Mouse (Mus musculus): ENCODE measurements around the gene Sik1. TPM values are rescaled to one million over a fixed set of nuclear protein-coding genes. Genes with fewer than 3 reads are reported as not detected.

Gene Sik1
- polyA plus RNA-seq, 1 experiment from 2014 or later, result 3.6 TPM

DNA sequence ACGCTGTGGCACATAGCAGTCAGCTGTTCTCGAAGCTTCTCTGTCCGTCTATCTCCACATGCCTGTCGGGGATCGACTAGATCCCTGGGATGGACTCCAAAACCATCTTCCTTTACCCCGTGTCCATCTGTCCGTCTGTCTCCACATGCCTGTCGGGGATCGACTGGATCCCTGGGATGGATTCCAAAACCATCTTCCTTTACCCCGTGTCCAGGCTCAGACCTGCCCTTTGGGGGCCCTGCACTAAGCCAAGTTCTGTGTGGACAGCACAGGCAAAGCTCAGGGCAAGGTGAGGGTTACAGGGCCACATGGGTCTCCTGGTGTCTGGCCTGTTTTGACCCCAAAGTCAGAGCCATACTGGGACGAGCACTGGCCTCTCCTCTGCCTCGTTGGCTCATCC, 19.1 kb upstream of the Sik1 start:
- no peak overlapping the region for H3K27ac ChIP-seq
- H3K4me2 ChIP-seq, result no peak overlapping the region
- 65% methylated on average over 12 of the region's 12 CpGs for WGBS (ENCODE audit: insufficient replicate concordance)
- no peak overlapping the region for H3K9ac ChIP-seq
- ATAC-seq (ENCODE audit: low read depth), result no peak
- DNase-seq, result no peak
- H3K4me3 ChIP-seq (replicated peaks), result no peak overlapping the region
- peaks cover 42% of the 10 kb centered on the region for H3K4me1 ChIP-seq (replicated peaks)
- no peaks in the 10 kb centered on the region for H3K36me3 ChIP-seq
- no peaks in the 10 kb centered on the region for H3K9me3 ChIP-seq (replicated peaks)
- no peaks in the 10 kb centered on the region for H3K27me3 ChIP-seq

DNA sequence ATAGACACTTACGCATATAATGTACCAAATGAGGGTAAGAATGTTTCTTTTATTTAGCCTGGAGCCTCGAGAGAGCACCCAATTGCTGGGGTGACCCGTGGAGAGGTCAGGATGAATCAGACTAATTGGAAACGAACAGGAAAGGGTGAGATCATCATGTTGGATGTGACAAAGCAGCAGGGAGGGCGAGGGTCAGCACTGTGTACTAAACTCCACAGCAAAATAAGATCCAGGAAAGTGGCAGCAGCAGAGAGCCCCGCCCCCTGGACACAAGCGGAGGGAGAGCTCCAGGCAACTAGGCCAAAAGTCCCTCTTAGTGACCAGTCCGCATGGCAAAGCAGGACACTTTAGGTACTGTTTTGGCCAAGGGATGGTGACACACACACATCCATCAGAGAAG, 18.4 kb upstream of the Sik1 start:
- Histone ChIP-seq H3K9me3 (replicated peaks) (no peaks in the 10 kb centered on the region), H3K4me2 (no peak overlapping the region), H3K36me3 (no peaks in the 10 kb centered on the region), H3K27ac (no peak overlapping the region), H3K4me3 (replicated peaks) (no peak overlapping the region), H3K27me3 (no peaks in the 10 kb centered on the region), H3K4me1 (replicated peaks) (peaks cover 42% of the 10 kb centered on the region), H3K9ac (no peak overlapping the region)
- DNase-seq (no peak), ATAC-seq (ENCODE audit: low read depth) (peak; percentile 40; the same call in 1 of the 2 replicates)
- WGBS (ENCODE audit: insufficient replicate concordance), result 46% methylated on average over 8 of the region's 8 CpGs

DNA sequence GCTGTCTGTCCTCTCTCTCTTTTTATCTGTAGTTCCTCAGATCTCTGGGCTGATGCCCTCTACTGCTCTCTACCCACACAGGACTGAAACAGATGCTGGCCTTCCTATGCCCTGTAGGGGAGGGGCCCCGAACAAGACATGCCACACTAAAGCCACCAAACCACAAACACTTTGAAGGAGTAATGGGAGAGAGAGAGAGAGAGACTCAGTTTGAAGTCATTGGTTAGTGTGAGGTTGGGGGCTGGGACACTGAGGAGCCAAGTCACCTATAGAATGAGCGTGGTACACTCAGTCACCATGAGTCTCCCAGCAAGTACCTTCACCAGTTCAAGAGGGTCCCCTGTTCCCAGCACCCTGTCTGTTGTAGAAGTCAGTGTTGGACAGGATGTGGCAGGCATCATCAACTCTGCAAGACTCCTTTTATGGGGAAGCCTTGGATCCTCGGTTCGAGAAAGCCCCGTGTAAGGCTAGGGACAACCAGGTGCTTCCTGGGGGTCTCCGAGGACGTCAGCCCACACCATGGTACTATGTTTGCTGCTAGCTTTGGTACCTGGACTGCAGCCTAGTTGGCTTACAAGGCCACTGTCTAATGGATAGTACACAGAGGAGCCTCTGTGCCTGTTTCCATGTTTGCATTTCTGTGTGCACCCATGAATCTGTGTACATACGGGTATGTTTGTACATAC, 17.7 kb upstream of the Sik1 start:
- Histone ChIP-seq H3K9me3 (replicated peaks) (no peaks in the 10 kb centered on the region), H3K4me1 (replicated peaks) (peaks cover 42% of the 10 kb centered on the region), H3K27ac (no peak overlapping the region), H3K36me3 (no peaks in the 10 kb centered on the region), H3K4me3 (replicated peaks) (no peak overlapping the region), H3K9ac (no peak overlapping the region), H3K27me3 (no peaks in the 10 kb centered on the region), H3K4me2 (no peak overlapping the region)
- no peak for ATAC-seq (ENCODE audit: low read depth)
- WGBS (ENCODE audit: insufficient replicate concordance), result 45% methylated on average over 8 of the region's 8 CpGs
- DNase-seq, result no peak

DNA sequence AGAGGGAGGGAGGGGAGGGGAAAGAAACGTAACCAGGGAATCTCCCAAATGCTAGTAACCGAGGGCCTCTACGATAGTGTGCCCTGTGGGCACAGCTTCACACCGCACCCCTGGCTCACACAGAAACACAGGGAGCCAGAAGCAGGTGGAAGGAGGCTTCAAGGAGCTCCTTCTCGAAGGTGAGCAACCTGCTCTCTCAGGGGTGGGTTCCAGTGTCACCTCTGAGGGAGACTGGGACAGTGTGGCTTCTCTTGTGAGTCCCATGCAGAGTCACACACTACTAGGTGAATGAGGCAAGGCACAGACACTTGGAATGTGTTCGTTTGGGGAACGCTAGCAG, 17.2 kb upstream of the Sik1 start:
- no peak for DNase-seq
- H3K9me3 ChIP-seq (replicated peaks), result no peaks in the 10 kb centered on the region

DNA sequence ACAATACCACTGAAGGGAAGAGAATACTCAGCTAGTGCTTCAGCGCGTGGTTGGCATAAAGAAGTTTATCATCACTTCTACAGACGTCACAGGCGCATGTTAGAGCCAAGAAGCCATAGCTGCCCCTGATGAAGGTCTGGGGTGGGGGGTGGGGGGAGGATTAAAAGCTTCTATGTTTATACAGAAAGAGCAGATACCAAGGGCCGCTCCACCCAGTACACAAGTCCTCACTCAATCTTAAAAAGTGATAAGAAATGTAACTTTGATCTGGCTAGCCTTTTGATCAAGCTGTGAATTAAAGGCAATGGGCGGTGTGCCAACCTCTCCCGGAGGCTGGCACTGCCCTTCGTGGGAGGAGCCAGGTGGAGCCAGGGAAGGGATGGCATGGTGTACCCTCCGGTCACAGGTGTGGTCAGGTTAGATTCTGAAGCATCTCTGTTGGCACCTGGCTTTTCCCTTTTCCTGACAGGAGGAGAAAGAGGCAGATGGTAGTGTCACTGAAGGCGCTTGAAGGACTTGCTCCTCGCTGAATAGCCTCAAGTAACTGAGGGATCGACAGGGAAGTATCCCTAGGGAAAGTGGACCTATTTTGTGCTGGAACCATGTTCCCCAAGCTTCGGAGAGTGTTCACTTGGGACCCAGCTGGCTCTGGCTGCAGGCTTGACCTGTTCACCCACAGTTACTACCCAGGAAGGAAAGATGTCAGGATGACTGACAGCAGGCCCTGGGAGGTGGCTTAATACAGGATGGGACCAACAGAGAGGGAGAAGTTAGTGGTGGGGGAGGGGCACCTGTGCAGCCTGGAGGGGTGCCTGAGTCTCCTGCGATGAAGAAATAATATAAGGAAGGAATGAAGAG, 16.6 kb upstream of the Sik1 start:
- DNase-seq (no peak), ATAC-seq (ENCODE audit: low read depth) (no peak)
- Histone ChIP-seq H3K9ac (no peak overlapping the region), H3K4me1 (replicated peaks) (peaks cover 36% of the 10 kb centered on the region), H3K4me2 (no peak overlapping the region), H3K27me3 (no peaks in the 10 kb centered on the region), H3K4me3 (replicated peaks) (no peak overlapping the region), H3K9me3 (replicated peaks) (no peaks in the 10 kb centered on the region), H3K36me3 (no peaks in the 10 kb centered on the region), H3K27ac (no peak overlapping the region)
- 56% methylated on average over 14 of the region's 14 CpGs for WGBS (ENCODE audit: insufficient replicate concordance)

More for the DNA sequence above, 17.2 kb upstream of the Sik1 start:
- H3K27ac ChIP-seq, result no peak overlapping the region
- no peak for ATAC-seq (ENCODE audit: low read depth)
- whole genome bisulfite sequencing (ENCODE audit: insufficient replicate concordance), result 43% methylated on average over 7 of the region's 7 CpGs
- no peak overlapping the region for H3K9ac ChIP-seq
- no peak overlapping the region for H3K4me2 ChIP-seq
- no peak overlapping the region for H3K4me3 ChIP-seq (replicated peaks)
- no peaks in the 10 kb centered on the region for H3K36me3 ChIP-seq
- peaks cover 42% of the 10 kb centered on the region for H3K4me1 ChIP-seq (replicated peaks)
- no peaks in the 10 kb centered on the region for H3K27me3 ChIP-seq

DNA sequence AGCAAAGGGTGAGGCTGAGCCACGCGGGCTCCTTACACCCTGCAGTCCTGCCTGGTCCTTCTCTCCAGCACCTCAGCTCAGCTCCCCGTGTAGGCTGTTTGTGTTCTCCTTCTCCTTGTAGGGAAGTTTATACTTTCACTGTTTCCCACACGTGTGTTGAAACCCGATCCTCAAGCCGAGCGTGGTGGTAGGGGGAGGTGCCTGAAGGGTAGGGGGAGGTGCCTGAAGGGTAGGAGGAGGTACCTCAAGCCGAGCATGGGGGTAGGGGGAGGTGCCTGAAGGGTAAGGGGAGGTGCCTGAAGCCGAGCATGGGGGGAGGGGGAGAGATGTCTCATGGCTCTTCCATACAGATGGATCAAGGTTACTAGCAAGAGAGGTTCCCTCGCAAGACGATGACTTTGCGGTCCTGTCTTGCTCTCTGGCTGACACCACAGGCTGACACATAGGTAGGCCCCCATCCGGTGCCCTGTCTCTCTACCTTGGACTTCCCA, 15.4 kb upstream of the Sik1 start:
- no peak overlapping the region for H3K4me3 ChIP-seq (replicated peaks)
- ATAC-seq (ENCODE audit: low read depth) (peak; percentile 23; the same call in 1 of the 2 replicates), DNase-seq (no peak)
- no peaks in the 10 kb centered on the region for H3K36me3 ChIP-seq
- WGBS (ENCODE audit: insufficient replicate concordance), result 13% methylated on average over 13 of the region's 13 CpGs
- no peaks in the 10 kb centered on the region for H3K9me3 ChIP-seq (replicated peaks)
- no peak overlapping the region for H3K27ac ChIP-seq
- no peaks in the 10 kb centered on the region for H3K27me3 ChIP-seq
- peak overlapping the region; percentile 45 for H3K4me2 ChIP-seq
- H3K4me1 ChIP-seq (replicated peaks), result peaks cover 32% of the 10 kb centered on the region
- no peak overlapping the region; the same call in 1 of the 2 replicates for H3K9ac ChIP-seq

DNA sequence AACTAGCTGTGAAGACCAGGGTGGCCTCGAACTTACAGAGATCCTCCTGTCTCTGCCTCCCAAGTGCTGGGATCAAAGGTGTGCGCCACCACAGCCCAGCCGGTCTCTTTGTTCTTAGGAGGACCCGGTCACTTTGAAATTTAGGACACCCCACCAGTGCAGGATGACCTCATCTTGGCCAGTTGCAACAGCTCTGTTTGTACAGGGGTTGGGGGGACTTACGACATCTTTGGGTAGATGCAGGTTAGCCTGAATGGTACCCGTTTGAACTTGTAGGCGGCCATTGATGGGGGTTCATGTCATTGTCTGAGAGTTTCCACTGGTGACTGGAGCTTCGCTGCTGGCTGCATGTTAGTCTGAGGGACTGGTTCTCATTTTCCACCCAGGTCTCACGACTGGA, 14.8 kb upstream of the Sik1 start:
- Histone ChIP-seq H3K36me3 (no peaks in the 10 kb centered on the region), H3K4me2 (peak overlapping the region; percentile 45), H3K4me3 (replicated peaks) (no peak overlapping the region), H3K9ac (no peak overlapping the region; the same call in 1 of the 2 replicates), H3K27me3 (no peaks in the 10 kb centered on the region), H3K9me3 (replicated peaks) (no peaks in the 10 kb centered on the region), H3K27ac (no peak overlapping the region), H3K4me1 (replicated peaks) (peaks cover 32% of the 10 kb centered on the region)
- DNase-seq (no peak), ATAC-seq (ENCODE audit: low read depth) (peak; percentile 43; the same call in 1 of the 2 replicates)
- WGBS (ENCODE audit: insufficient replicate concordance), result 59% methylated on average over 9 of the region's 9 CpGs

DNA sequence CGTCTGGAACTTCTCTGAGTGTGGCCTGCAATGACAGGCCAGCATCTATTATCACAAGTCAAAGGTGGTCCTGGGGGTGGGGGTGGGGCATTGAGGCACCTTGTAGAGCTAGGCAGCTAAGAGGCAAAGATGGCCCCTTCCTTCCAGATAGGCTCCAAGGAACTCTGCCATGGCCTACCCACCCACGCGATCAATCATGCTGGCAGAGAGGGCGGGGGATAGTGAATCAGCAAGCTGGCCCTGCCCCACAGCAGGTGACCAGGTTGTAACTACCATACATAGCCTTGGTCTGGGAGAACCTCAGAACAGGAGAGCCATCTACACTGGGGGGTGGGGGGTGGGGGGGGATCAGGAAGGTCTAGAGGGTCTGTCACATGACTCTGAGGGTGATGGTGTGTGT, 12.5 kb upstream of the Sik1 start:
- Histone ChIP-seq H3K9me3 (replicated peaks) (no peaks in the 10 kb centered on the region), H3K4me3 (replicated peaks) (no peak overlapping the region), H3K4me1 (replicated peaks) (peaks cover 19% of the 10 kb centered on the region), H3K36me3 (no peaks in the 10 kb centered on the region), H3K4me2 (no peak overlapping the region), H3K9ac (no peak overlapping the region), H3K27me3 (no peaks in the 10 kb centered on the region), H3K27ac (no peak overlapping the region)
- no peak for ATAC-seq (ENCODE audit: low read depth)
- WGBS (ENCODE audit: insufficient replicate concordance), result 77% methylated on average over 4 of the region's 4 CpGs
- no peak for DNase-seq

DNA sequence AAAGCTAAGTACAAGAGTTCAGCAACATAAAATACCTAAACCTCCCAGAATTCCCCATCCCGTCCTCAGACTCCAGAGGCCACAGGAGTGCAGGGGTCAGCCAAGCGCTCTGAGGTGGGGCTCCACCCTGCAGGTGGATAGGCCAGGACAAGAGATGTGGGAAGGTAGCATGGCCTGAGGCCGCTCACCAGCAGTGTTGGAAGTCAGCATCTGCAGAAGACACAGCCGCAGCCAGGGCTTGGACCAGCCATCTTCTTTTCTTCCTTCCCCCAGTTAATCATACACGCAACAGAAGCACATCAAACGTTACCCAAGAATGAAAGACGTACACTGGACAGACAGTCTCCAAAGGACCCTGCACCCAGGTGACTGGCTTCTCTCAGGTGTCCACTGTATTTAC, 11.5 kb upstream of the Sik1 start:
- ATAC-seq (ENCODE audit: low read depth) (no peak), DNase-seq (no peak)
- no peaks in the 10 kb centered on the region for H3K36me3 ChIP-seq
- H3K9me3 ChIP-seq (replicated peaks), result no peaks in the 10 kb centered on the region
- WGBS (ENCODE audit: insufficient replicate concordance), result 69% methylated on average over 7 of the region's 7 CpGs
- H3K27me3 ChIP-seq, result no peaks in the 10 kb centered on the region
- no peak overlapping the region for H3K4me2 ChIP-seq
- H3K4me1 ChIP-seq (replicated peaks), result peaks cover 10% of the 10 kb centered on the region
- H3K4me3 ChIP-seq (replicated peaks), result no peak overlapping the region
- H3K9ac ChIP-seq, result no peak overlapping the region
- no peak overlapping the region for H3K27ac ChIP-seq

DNA sequence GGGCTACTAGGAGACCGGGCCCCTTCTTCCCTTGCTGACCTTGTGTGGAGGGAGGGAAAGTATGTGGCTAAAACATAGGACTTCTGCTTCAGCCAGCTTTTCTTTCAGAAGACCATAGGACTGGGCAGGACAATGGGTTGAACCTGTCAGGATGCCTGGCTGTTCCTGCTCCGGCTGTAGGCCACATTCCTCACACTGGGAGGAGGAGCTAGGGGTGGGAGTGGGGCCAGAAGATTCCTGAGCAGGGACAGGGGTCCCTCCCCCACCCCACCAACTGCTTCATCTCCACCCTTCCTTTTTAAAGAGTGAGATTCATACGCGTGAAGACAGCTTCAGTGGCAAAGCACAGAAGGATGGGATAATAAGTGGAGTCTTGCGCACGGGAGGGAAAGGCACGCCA, 10.0 kb upstream of the Sik1 start:
- no peak for ATAC-seq (ENCODE audit: low read depth)
- H3K4me1 ChIP-seq (replicated peaks), result peaks cover 2% of the 10 kb centered on the region
- no peak overlapping the region for H3K4me3 ChIP-seq (replicated peaks)
- DNase-seq, result no peak
- WGBS (ENCODE audit: insufficient replicate concordance), result 75% methylated on average over 7 of the region's 7 CpGs
- no peak overlapping the region for H3K9ac ChIP-seq
- H3K9me3 ChIP-seq (replicated peaks), result no peaks in the 10 kb centered on the region
- no peaks in the 10 kb centered on the region for H3K36me3 ChIP-seq
- no peak overlapping the region for H3K27ac ChIP-seq
- no peak overlapping the region for H3K4me2 ChIP-seq
- H3K27me3 ChIP-seq, result no peaks in the 10 kb centered on the region

DNA sequence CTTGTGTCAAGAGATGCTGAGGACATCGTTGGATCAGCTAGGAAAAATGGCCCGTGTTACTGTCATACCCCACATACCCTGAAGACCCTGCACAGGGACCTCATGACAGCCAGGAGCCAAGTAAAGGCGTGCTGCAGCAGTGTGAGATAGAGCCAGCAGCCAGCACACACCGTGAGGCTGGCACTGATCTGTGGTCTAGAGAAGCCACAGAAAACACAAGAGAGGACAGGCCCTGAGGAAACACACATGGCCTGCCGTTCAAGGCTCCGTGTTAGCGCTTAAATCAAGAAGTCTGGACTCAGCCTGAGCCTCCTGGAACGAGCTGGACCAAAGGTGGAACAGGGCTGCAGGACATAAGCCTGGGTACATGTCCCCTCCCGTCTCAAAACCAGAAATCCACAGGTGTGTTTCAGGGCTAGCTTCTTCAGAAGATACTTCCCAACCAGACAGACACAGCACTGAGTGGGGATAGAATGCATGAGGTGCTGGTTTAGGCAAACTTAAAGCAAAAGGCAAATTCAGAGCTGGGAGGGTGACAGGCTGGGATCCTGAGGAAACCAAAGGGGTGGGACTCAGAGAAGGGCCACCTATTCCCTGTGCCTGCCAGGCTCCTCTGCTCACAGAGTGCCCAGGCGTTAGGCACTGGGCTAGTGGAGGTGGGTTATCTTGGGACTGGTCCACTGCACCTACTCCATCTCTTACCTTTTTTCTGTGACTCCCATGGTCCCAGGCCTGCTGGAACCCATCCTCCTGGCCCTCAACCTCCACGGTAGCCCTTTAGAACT, 9.3 kb upstream of the Sik1 start:
- ATAC-seq (ENCODE audit: low read depth) (no peak), DNase-seq (no peak)
- Histone ChIP-seq H3K9ac (no peak overlapping the region), H3K4me1 (replicated peaks) (no peaks in the 10 kb centered on the region; the same call in 1 of the 2 replicates), H3K27ac (no peak overlapping the region), H3K4me3 (replicated peaks) (no peak overlapping the region), H3K27me3 (no peaks in the 10 kb centered on the region), H3K36me3 (no peaks in the 10 kb centered on the region), H3K4me2 (no peak overlapping the region), H3K9me3 (replicated peaks) (no peaks in the 10 kb centered on the region)
- WGBS (ENCODE audit: insufficient replicate concordance), result 41% methylated on average over 11 of the region's 11 CpGs

Measured in liver, embryonic 13.5 days (tissue).